Mouse (Mus musculus) gonadal fat pad, adult 2 months (tissue): Measurements from ENCODE around the gene Nxt2. TPM values are rescaled to one million over a fixed set of nuclear protein-coding genes. Genes with fewer than 3 reads are reported as not detected.
"Not testable (repeated sequence)": the region's sequence is repeated elsewhere in the genome, so short reads cannot be mapped to it uniquely, and the experiment has no call there.

Experiments used
- DNase-seq: peaks from one replicate; pipeline ENCODE4 v3.0.0-alpha.2; 2012; ENCODE audit warnings: low read depth
- polyA plus RNA-seq: library from polyadenylated mRNA; depleted of rRNA; stranded (reverse); fragments of >200 nt; gene quantifications from 2 replicates; pipeline ENCODE4 v1.2.3, GENCODE M21; 2012; rRNA removed

Nxt2 gene
- polyA plus RNA-seq = 5.3 and 5.4 TPM in 2 replicates

DNA sequence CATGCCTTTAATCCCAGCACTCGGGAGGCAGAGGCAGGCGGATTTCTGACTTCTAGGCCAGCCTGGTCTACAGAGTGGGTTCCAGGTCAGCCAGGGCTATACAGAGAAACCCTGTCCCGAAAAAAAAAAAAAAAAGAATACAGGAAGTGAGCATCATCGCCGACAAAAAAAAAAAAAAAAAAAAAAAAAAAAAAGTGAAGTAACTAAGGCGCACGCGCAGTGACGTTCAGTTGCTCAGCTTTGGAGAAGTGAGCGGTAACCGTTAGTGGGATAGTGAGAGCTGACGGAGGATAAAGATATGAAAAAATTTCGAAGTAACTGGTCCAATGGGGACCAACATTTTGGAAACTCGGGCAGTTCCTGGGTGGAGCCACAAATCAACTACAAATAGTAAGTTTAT is at the start of gene Nxt2:
Nxt2 (plus strand) TSS at position 229 of the 400 bp plus-strand sequence.
- DNase-seq = no peak

- DNase-seq = no peak
These were observed 49.6 kb upstream of the Nxt2 start for GRCm38 (mm10) chrX:142176981-142177380.

DNA sequence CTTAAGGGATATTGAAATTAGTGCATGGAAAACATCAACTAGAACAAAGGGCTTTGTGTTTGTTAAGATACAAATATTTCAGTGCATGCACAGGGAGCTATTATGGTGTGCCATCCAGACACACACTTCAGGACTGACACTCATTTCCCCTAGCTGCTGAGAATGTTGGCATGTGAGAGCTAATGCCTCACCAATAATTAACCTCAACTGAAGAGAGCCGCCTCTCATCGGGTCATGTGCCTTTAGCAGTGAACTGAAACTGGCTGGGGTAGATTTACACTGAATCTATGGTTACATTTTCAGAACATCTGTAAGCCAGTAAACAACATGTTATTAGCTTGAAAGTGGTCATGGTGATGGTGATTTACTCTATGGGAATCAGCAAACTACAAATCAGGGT is 44.5 kb upstream of the Nxt2 start:
- DNase-seq = no peak

DNA sequence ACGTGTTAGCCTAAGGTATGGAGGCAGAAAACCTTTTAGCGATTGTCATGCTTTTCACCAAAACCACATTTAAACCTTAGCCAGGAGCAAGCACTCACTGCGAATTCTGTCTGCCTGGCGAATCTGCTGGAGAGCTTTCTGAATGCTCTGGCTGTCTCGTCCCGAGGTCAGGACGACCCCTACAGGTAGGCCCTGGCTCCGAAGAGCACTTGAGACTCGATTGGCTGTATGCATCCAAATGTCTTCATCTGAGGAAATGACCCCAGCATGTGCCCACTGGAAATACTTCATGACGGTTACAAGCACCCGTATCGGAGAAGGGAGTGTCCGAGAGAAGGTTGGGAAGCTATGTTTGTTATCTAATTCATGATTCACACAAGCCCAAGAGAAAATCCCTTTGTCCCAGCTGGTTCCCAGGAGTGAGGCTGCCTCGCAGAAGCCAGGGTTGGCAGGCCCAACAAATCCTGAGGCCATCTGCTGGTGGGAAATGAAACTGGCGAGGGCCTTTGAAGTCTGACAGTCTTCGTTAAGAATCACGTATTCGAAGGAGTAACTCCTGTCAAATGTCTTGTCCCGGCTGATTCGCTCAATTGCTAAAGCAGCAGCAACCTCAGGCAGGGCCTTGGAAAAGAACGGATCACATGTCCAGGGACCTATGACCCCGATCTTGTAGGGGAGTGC is 37.4 kb upstream of the Nxt2 start:
- no peak for DNase-seq

- DNase-seq = no peak
These were observed 36.2 kb upstream of the Nxt2 start for GRCm38 (mm10) chrX:142190355-142190754.

DNA sequence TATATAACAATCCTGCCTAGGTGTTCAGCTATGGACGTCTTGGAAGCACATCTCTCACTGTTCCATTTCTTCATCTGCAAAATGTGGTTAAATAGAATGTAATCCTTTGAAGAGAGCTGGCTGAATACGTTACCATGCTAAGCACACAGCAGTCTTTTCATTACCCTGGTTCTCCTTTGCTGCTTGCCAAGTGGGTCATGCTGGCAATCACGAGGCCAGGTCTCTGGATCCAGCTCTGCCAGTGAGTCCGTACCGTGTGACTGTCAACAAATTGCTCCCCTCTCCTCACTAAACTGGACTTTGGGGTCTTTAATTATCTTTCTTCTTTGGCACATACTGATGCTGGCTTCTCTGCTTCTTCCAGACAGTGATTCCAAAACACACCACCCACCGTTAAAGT is 32.1 kb upstream of the Nxt2 start:
- no peak for DNase-seq

DNA sequence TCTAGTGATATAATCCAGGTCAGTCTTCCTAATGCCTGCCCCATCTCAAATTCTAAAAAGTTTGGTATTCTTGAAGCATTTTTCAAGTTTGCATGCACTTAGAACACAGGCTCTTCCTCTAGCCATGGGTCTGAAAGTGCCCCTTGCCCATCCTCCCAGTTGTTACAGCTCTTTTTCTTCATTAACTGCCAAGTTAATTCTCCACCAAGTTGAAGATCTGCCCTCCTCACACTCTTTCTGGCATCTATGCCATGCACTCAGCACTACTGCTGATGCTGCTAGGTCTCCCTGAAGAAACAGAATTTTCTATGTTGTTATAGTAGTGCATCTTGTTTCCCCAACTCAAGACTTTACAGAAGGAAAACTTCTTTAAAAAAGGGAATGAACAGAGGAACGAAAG is 31.0 kb upstream of the Nxt2 start:
- DNase-seq = no peak

DNA sequence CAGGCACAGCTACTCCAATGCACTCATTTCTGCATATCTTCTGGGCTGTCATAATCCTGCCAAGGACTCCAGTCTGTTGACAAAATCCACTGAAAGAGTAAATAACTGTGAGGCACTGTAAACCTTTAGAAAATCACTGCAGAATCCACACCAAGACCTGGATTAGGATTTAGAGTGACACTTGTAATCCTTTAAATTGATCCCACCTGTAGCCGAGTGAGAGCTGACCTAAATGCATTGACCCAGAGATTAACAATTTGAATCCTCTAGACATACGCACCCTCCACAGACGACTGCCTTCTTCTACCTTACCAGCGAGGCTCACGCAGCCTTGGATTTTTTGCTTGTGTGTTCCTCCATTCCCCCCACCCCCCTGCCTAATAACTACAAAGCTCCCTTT is 29.7 kb upstream of the Nxt2 start, which contains the start of gene Gucy2f:
Gucy2f (minus strand) TSS at position 101 of the 400 bp plus-strand sequence.
- DNase-seq = no peak

DNA sequence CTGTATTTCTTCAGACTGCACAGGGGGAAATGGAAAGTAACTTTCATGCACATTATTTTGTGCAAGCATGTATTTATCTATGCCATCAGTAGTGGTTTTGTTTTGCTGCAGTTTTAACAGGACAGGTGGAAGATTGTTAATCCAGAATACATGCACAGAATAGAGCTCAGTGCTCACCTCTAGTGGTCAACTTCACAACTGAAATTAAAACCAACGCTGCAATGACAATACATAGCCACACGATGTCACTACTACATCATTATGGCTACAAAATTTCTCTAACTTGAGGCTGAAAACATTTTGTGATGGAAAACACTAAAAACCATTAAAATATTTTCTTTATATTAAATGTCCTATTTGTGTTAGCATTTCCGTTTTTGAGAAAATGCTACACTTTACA is 26.3 kb upstream of the Nxt2 start:
- no peak for DNase-seq

DNA sequence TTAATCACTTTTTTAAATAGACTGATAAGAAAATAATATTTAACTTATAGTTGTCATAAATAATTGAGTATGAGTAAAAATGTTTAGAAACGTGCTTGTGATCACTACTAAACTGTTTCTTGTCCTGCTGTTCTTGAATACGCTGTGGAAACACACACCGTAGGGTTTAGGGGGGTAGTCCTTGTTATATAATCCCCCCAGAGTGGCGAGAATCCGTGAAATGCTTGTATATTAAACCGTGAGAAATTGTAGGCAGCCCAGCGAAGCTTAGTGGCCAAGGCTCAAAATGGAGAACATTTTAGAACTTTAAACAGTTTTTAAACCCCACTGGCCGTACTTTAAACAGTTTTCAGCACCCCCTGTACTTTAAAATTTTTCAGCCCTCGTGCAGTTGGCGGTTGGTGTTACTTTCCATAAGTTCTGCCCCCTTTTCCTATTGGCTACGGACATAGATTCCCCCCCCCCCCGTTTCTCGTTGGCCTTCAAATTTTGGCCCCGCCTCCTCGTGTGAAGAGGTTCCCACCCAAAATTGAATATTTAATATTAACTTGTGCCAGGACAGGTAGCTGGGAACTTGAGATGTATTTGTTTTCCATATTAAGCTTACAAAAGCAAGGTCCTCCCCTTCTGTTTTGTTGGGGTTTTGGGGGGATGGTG is 956 bp downstream of the Nxt2 start:
- no peak for DNase-seq

- peak; percentile 36 for DNase-seq
These were observed 1.6 kb downstream of the Nxt2 start for GRCm38 (mm10) chrX:142228055-142228768.

DNA sequence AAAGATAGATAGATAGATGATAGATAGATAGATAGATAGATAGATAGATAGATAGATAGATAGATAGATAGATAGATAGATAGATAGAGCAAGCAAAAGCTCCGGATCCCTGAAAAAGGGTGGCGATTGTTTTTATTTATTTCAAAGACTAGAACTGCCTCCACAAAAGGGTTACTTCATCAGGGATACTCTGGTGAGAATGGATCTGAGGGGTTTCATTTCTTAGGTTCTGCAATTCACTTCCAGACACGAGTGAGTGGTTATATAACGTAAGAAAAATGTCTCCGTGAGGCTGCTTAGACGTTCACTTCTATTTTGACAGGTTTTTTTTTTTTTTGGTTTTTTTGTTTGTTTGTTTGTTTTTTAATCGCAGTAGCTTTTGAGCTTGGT is 2.2 kb downstream of the Nxt2 start:
- DNase-seq = no peak

DNA sequence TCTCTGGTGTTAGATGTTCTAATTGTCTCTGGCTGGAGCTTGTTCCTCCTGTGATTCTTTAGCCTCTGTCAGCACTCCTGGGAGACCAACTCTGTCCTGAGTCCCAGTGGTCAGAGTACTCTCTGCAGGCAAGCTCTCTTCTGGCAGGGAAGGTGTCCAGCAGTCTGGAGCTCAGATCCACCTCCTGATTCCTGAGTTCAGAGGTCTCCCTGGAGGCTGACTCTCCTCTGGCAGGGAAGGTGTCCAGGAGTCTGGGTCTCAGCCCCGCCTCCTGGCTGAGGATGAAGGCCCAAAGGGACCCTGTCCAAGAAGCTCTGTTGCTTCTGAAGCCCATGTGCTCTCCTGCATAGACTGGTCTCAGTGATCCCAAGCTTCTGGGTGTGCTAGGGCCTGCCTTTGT is 9.6 kb downstream of the Nxt2 start:
- DNase-seq = not testable (repeated sequence)

DNA sequence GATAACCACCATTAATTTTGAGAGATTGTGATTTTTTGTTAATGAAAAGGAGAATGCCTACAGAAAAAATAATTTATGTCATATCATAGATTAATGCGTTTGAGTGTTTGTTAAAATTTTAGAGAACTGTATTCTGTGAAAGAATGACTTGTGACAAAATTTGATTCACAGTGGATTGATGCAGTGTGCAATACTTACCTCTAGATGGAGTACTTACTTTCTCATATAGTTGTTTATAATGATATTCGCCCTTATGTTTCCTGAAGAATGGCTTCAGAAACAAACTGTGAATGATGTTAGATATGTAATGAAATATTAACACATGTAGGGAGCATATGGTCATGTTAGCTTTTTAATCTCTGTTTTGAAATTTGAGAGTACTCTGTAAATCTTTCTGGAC is 10.5 kb downstream of the Nxt2 start:
- no peak for DNase-seq

GRCm38 (mm10) chrX:142245682-142246327 is 19.2 kb downstream of the Nxt2 start:
- no peak for DNase-seq

DNA sequence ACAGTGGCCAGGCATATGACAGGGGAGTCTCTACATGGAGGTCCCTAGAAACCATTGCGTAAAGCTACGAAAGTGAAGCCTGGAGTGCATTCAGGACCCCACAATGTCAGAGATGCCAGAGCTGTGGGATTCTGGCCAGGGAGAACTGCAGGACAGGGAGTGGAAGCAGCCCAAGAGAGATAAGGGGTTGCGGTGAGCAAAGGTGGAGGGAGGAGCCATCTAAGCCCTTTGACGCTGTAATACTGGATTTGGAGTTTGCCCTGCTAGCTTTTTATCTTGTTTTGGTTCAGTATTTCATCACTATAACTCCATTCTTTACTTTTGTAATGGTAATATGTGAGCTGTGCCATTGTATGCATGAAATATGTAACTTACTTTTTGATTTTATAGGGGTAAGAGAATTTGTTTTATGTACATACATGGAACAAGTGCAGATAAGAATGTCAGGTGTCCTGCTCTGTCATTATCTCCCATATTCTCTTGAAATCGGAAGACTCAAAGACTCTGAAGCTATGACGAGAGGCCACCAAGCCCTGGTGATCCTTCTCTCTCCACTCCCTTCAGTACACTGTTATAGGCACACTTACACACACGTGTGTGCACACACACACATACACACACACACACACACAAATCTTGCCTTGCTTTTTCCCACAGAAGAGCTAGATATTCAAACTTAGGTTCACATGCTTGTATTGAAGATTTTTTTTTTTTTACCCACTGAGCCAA is 23.6 kb downstream of the Nxt2 start:
- DNase-seq = no peak

DNA sequence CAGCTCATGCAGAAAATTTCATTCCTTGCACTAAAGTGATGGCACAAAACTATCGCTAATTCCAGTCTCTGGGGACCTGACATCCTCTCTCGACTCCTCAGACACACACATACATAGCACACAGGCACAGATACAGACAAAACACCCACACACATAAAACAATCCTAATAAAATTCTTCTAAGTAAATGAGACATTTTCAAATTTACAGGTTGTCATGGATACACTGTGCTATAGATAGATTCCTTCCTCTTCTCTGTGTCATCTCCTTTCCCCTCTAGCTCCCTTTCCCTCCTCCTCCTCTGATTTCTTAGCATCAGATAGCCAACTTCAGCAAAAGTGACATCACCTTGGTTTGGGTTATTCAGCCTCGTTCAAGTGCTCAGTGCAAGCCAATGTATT is 49.5 kb downstream of the Nxt2 start:
- no peak for DNase-seq

DNA sequence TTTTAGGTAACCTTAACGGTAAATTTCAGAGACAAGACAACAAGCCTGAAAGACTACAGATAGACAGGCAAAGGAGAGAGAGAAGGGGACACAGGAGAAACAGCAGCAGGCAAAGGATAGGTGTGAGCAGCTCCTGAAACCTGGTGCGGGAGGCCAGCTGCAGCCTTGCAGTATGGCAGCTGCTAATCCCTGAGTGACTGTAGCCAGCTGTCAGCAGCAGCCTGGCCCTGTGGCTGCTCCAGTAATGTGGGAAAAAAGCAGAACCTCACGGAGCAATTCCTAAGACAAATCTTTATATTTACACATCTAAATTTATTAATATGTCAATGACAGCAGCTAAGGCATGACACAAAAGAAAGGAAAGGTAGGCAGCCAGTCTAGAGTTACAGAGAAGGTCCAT is 50.0 kb downstream of the Nxt2 start:
- no peak for DNase-seq

GRCm38 (mm10) chrX:142285905-142286304 is 59.3 kb downstream of the Nxt2 start:
- no peak for DNase-seq
